Mouse (Mus musculus) ovary, postnatal 14 days (tissue): ENCODE measurements around the gene Nphs1.
"Not testable (repeated sequence)": the region's sequence is repeated elsewhere in the genome, so short reads cannot be mapped to it uniquely, and the experiment has no call there.

ENCODE experiments used
- DNase-seq: peaks from one replicate; pipeline ENCODE4 v3.0.0; 2022; ENCODE audit warnings: low spot score

Gene Nphs1

DNA sequence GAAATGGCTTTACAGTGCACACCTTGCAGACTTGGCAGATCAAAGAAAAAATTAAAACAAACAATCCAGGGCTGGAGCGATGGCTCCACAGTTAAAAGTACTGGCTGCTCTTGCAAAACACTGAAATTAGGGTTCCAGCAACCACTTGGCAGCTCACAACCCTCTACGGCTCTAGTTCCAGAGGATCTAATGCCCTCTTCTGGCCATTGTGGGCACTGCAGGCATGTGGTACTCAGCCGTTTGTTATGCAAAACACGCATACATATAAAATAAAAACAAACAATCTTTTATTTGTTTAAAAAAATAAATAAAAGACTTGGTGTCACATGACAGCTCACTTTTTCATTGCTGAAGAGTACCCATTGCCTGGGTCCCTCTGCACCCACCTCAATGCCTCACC lies 34.6 kb downstream of the Nphs1 start:
- peak; percentile 71 for DNase-seq

DNA sequence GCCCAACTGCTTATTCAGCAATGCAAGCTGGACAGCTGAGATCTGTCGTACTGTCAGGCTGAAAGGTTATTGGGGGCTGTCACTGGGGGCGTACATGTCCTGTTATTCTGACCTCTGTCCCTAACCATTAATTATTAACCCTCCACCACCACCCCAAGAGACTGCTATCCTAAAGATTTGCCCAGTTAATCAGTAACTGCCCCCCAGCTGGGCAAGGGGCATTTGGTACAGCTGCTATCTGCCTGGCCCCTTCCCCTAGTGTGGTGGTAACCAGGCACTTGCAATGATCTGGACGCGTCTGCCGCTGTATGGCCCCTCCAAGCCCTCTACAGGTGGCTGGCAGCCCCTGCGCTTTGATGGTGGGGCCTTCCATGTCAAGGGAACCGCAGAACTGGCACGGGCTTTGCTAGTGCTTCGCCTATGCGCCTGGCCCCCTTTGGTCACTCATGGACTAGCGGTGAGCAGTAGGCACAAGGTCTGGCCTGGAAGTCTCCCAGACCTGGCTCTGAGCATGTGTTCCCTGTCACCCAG lies 35.4 kb downstream of the Nphs1 start, which contains the start of gene Prodh2:
Gene Prodh2 (plus strand): TSS at position 222 of the 531 bp plus-strand sequence.
- no peak for DNase-seq

DNA sequence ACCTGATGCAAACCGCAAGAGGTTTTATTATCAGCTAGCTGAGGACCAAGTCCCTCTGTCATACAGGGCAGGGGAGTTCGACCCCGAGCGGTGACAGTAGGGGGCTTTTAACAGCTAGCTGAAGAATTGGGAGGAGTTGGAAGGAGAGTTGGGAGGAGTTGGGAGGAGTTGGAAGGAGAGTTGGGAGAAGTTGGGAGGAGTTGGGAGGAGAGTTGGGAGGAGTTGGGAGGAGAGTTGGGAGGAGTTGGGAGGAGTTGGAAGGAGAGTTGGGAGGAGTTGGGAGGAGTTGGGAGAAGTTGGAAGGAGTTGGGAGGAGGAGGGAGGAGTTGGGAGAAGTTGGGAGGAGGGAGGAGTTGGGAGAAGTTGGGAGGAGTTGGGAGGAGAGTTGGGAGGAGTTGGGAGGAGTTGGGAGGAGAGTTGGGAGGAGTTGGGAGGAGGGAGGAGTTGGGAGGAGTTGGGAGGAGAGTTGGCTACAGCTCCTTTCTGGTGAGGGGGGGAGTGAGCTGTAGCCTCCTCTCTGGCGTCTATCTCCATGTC lies 37.5 kb downstream of the Nphs1 start:
- not testable (repeated sequence) for DNase-seq

DNA sequence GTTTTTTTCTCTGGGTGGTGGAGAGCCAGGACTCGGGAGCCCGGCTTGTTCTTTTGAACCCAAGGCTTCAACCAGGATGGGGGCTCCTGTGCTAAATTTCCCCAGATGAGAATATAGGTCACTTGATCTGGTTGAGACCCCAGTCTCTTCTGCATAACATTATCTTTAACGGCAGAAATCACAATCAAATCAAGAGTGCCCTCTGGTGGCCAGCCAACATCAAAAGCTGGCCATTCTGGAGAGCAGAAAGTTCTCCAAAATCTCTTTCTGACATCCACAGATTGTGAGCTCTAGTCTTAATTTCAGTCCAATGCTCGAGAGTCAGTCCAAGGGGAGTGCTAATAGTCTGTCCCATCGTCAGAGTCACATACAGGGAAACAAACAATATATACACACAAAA lies 43.0 kb downstream of the Nphs1 start:
- DNase-seq = not testable (repeated sequence)

GRCm38 (mm10) chr7:30508061-30508460 lies 49.9 kb downstream of the Nphs1 start:
- DNase-seq = no peak

DNA sequence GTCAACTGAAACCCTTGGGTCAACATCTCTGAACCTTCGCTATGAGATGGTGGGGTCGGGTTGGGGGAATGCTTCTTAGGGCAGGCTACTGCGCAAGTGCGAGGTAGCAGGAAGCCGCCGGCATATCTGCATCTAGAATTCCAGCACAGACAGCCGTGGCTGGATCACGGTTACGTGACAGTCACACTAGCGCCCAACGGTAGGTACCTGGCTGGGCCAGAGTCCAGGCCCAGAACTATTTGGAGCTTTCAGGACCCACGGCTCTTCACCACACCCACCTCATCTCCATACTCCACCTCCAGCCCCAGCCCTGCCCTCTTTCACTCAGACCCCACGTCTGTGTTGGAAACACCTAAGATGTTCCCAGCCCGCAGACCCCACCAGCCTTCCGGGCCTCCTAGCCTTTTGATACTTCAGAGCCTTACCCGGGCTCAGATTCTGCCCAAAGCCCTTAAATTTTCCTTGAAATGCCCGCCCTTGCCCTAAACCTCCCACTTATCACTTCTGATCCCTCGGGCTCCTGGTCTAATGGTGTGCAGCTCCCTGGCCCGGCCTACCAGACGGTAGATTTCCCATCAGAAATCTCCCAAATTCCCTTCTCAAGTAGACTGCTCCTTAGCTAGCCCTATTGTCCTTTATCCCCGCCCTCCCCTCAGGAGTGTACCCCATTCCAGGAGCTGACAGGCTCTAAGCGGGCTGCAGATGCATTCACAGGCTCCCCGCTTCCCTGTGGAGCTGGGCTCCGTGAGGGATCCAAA lies 57.1 kb downstream of the Nphs1 start:
- no peak for DNase-seq

- no peak for DNase-seq
Observed at GRCm38 (mm10) chr7:30518325-30518724, 60.2 kb downstream of the Nphs1 start.

DNA sequence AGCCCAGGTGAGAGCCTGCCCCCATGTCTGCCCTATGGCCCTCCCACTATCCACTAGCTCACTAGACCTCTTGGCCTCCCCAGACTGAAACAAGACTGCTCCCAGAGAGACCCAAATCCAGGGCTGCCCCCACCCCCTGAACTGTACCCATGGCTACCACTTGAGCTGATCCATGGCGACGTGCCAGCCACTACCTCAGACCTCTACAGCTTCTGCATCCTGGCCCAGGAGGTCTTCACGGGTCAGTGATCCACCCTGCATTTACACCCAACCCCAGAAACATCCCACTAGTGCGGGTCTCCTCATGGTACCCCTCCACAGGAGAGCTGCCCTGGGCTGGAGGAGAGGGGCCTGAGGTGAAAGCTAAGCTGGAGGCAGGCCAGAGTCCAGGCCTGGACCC lies 62.3 kb downstream of the Nphs1 start:
- no peak for DNase-seq

DNA sequence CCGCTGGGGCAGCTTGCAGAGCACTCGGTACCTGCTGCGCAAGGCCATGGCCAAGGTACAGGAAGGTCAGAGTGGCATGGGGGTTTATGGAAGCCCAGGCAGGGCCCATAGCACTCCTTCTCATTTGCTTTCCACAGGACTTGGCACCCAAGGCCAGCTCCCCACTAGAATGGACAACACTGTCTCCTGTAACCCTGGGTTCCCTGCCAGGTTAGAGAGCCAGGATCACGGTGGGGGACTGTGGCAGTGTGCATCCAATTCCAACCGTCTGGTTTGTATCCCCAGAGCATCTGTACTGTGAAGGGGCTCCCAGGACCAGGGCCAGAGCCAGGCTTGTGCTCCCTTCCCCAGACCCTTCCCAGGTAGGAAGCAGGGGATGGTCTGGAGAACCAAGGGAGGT lies 62.7 kb downstream of the Nphs1 start:
- DNase-seq = no peak

- no peak for DNase-seq
Observed at GRCm38 (mm10) chr7:30522871-30523270, 64.8 kb downstream of the Nphs1 start.

- no peak for DNase-seq
Observed at GRCm38 (mm10) chr7:30524487-30524886, 66.4 kb downstream of the Nphs1 start.

GRCm38 (mm10) chr7:30525954-30526353 lies 67.8 kb downstream of the Nphs1 start:
- no peak for DNase-seq

DNA sequence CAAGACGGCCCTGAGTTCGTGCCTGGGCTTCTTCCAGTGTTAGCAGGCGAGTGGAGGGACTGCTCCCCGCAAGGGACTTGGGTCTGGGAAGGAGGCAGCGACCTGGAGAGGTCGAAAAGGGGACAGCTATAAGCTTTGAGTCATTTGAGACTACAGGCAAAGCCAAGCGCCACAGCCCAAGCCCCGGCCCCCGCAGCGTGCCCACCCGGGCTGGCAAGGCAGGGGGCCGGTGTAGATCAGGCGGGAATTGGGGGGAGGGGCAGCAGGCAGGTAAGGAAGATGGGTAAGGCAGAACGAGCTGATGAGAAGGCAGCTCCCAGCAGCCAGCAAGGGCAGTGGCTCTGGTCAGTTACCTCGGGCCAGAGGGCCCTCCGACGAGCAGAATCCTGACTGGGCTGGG lies 68.3 kb downstream of the Nphs1 start:
- no peak for DNase-seq

DNA sequence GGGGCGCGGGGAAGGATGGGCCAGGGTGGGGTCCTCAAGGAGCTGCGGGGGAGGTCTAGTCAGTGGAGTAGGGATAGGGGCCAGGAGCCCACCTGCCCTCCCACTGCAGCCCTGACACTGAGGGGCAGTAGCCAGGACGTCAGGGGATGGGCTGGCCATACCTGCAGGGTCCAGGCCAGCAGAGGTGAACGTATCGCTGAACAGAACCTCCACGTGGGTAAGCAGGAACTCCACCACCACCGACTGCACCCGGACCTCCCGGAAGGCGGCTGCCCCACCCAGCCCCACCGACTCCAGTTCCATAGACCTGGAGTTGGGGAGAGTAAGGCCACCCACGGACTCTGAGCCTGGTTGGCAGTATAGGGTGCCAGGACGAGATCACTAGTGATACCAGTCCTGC lies 68.9 kb downstream of the Nphs1 start:
- no peak for DNase-seq

DNA sequence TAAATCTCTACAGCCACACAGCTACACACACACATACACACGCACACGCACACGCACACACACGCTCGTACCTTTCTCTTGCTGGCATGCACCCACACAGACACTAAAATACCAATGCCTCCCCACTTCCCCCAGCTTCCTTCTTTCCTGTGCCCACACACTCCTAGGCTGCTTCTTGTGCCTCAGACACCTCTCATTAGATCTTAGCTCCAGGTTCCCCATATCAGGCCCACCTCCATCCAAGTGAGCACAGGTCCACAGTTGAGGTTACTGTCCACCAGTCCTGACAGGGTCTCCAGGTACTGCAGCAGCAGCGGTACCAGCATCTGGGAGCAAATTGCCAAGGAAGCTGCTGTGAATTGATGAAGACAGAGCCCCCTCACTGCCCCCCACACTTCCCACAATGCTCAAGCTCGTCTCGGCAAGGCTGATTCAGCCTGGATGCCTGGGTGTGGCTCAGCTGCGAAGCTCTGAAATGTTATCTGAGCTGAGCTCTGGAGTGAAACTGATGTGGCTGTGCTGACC lies 73.2 kb downstream of the Nphs1 start:
- DNase-seq = no peak

GRCm38 (mm10) chr7:30532931-30533330 lies 74.8 kb downstream of the Nphs1 start:
- peak; percentile 17 for DNase-seq

DNA sequence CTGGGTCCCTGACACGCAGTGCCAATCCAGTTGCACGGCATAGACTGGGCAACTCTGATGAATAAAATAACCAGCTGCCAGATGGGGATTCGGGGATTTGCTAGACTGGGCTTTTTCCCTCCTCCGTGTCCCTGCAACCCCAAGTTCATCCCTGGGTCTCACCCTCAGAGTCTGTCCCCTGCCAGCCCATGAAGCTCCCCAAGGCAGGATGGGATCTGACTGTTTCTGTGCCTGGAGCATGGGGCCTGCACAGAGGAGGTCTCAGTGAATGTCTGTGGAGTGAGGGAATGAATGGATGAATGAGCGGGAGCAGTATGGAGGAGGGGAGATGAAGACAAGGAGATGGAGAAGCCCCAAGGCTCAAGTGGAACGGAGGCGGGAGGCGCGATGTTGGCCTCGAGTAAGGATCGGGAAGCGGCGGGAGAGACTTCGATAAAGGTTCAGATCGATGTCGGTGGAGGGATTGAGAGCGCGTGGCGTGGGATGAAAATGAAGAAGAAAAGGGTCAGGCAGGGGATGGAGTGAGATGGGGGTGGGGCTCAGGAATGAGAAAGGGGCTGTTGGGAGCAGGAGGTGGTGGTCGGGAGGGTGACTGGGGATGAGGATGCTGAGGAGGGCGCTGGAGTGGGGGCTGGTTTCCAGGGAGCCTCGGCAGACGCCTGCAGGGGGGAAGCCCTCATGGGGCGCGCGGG lies 76.0 kb downstream of the Nphs1 start:
- no peak for DNase-seq

GRCm38 (mm10) chr7:30534633-30535577 lies 76.8 kb downstream of the Nphs1 start, which contains the start of gene Arhgap33:
Arhgap33 (minus strand) TSS chr7:30535060.
- DNase-seq = peak; percentile 93
